Mouse (Mus musculus) myocyte (in vitro differentiated cells): Measurements from ENCODE around the gene Runx2.

Experiments
- E2F4 ChIP-seq: IDR thresholded peaks from one replicate; pipeline ENCODE4 v1.6.1; 2011; ENCODE audit warnings: mild to moderate bottlenecking, control low read depth, moderate library complexity; ENCODE audit not compliant: insufficient read depth
- MYOD1 ChIP-seq, 3 experiments: IDR thresholded peaks; one replicate each; pipeline ENCODE4 v1.6.1; 2011; ENCODE audit warnings: control low read depth in 2 of 3, low read depth in 2 of 3, mild to moderate bottlenecking in 2 of 3, moderate library complexity in 1 of 3; ENCODE audit not compliant: insufficient read length in 2 of 3, control insufficient read depth in 1 of 3
- POLR2A ChIP-seq: IDR thresholded peaks from one replicate; pipeline ENCODE4 v1.6.1; 2011; ENCODE audit warnings: low read depth, mild to moderate bottlenecking, control low read depth, moderate library complexity; ENCODE audit not compliant: insufficient read length
- TCF3 ChIP-seq: IDR thresholded peaks from one replicate; pipeline ENCODE4 v1.6.1; 2011; ENCODE audit warnings: low read depth, control low read depth; ENCODE audit not compliant: insufficient read length
- USF1 ChIP-seq: IDR thresholded peaks from one replicate; pipeline ENCODE4 v1.6.1; 2011; ENCODE audit warnings: low read depth, mild to moderate bottlenecking, control low read depth, moderate library complexity

- no peak for TF ChIP-seq POLR2A
- no peak for TF ChIP-seq MYOD1 (IDR thresholded peaks at IDR 0.05; ENCODE audit: control insufficient read depth in 1 of 3, insufficient read length in 2 of 3, low read depth in 2 of 3)
- no peak for TF ChIP-seq USF1
- TF ChIP-seq E2F4, result no peak
- TF ChIP-seq TCF3, result no peak
Observed at GRCm38 (mm10) chr17:44780353-44780752, 34.2 kb downstream of the Runx2 start.
